Mouse (Mus musculus): ENCODE results near the gene Tnip1. TPM values are rescaled to one million over a fixed set of nuclear protein-coding genes. Genes with fewer than 3 reads are reported as not detected.

The Tnip1 gene
- total and polyA plus RNA-seq, 2 experiments from 2014 or later, result 16.6 to 19.7 TPM

DNA sequence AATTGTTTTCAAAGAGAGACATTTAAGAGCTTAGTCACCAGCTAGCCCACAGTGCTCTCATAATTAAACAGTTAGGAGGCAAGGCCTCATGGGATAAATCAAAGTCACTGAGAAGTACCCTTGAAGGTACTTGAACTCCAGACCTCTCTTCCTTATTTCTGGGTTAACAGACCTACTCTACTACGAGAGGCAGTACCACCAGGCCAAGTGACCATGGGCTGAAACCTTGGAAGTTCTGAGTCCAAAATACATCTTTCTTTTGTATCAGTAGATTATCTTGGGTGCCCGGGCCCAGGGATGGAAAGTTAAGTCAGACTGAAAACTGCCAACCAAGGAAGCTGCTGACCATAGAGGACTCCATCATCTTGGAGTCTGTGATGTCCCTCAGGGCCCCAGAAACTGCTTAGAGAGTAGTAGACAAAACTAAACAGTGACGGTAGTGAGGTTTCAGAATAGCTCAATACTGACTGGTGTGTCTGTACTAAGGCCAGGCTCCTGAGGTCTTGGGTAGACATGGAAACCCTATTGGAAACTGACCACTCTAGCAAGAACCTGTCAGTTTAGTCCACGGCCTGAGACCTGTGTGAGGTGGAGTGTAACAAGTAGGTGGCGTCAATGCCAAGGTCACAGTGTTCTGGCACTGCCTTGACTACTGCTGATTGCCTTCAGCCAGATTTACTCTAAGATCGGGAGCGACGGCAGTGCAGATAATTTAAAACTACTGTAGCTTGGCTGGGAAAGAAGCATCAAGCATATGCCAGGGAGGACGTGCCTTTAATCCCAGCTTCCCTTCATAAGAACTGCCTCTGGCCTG, 50.0 kb downstream of the Tnip1 start:
- Histone ChIP-seq H3K27me3 (ENCODE audit: control insufficient read depth, insufficient read depth, low read length) (no peaks in the 10 kb centered on the region), H3K27ac (ENCODE audit: low read depth) (no peak overlapping the region), H3K9ac (replicated peaks; ENCODE audit: low read depth, low read length) (no peak overlapping the region), H3K9me3 (replicated peaks; ENCODE audit: control insufficient read depth, low read length) (no peaks in the 10 kb centered on the region), H3K4me2 (ENCODE audit: low read depth, low read length) (no peak overlapping the region), H3K4me3 (ENCODE audit: low read depth, low read length) (no peak overlapping the region), H3K4me1 (ENCODE audit: control insufficient read depth, insufficient read depth) (no peaks in the 10 kb centered on the region), H3K36me3 (replicated peaks; ENCODE audit: control insufficient read depth, insufficient read depth, low read length) (peaks cover 92% of the 10 kb centered on the region)
- no peak for ATAC-seq (ENCODE audit: insufficient read depth, low read depth)
- DNase-seq (ENCODE audit: low spot score), result no peak
- no peak for TF ChIP-seq EP300 (IDR thresholded peaks at IDR 0.05; ENCODE audit: low read depth)
- 63% methylated on average over 9 of the region's 9 CpGs for WGBS

DNA sequence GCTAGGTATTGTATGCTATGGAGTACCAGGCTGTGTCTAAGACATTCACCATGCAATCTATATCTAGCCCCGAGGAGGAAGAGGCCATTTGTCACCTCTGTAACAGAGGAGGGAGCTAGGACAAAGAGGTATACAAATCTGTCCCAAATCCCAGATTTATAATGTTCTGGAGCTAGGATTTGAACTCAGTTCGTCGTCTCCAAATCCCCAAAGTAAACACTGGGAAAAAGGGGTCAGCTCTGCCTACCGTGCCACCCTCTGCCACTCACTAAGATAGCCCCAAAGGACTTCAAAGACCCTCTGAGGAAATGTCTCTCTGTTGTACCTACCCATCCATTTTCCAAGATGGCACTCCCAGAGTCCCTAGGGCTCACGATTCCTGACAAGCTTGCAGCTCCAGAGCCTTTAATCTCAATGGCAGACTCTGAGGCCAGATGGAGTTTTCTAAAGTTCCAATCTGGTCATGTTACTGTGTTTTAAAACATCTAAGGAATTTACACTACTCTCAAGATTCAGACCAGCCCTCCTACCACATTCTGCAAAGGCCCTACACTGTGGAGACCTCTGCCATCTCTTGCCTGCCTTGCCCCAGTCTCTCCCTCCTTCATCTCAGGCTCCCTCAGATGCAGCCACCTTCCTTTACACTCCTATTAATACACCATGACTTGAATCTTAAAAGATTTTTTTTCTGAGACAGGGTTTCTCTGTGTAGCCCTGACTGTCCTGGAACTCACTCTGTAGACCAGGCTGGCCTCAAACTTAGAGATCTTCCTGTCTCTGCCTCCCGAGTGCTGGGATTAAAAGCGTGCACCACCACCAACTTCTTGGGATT, 50.8 kb downstream of the Tnip1 start:
- Histone ChIP-seq H3K4me2 (ENCODE audit: low read depth, low read length) (no peak overlapping the region), H3K9ac (replicated peaks; ENCODE audit: low read depth, low read length) (no peak overlapping the region), H3K36me3 (replicated peaks; ENCODE audit: control insufficient read depth, insufficient read depth, low read length) (peaks cover 83% of the 10 kb centered on the region), H3K9me3 (replicated peaks; ENCODE audit: control insufficient read depth, low read length) (no peaks in the 10 kb centered on the region), H3K4me1 (ENCODE audit: control insufficient read depth, insufficient read depth) (no peaks in the 10 kb centered on the region), H3K27me3 (ENCODE audit: control insufficient read depth, insufficient read depth, low read length) (no peaks in the 10 kb centered on the region), H3K27ac (ENCODE audit: low read depth) (no peak overlapping the region), H3K4me3 (ENCODE audit: low read depth, low read length) (no peak overlapping the region)
- DNase-seq (ENCODE audit: low spot score), result no peak
- no peak for ATAC-seq (ENCODE audit: insufficient read depth, low read depth)
- 87% methylated on average over 7 of the region's 7 CpGs for WGBS
- TF ChIP-seq CTCF (IDR thresholded peaks at IDR 0.05; ENCODE audit: low read depth) (no peak), EP300 (IDR thresholded peaks at IDR 0.05; ENCODE audit: low read depth) (no peak)

DNA sequence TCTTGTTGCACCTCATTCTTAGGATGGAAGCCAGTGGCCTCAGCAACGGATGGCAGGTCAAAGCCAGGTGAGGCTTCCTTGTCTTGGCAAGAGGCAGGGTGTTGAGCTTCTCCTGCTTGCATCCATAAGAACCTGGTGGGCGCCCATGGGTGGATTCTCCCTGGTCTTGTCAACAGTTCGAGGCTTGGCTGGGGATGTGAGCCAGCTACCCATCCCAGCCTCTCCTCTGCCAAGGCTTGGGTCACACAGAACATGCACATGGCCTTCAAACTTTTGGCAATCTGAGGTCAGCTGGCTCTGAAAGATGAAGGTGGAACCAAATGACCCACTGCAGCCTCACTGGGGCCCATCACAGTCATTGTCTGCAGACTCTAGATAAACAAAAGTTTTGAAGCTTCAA, 51.5 kb downstream of the Tnip1 start:
- H3K4me2 ChIP-seq (ENCODE audit: low read depth, low read length), result no peak overlapping the region
- H3K4me1 ChIP-seq (ENCODE audit: control insufficient read depth, insufficient read depth), result peaks cover 3% of the 10 kb centered on the region; the same call in 1 of the 2 replicates
- 88% methylated on average over 3 of the region's 3 CpGs for WGBS
- no peaks in the 10 kb centered on the region for H3K9me3 ChIP-seq (replicated peaks; ENCODE audit: control insufficient read depth, low read length)
- H3K9ac ChIP-seq (replicated peaks; ENCODE audit: low read depth, low read length), result no peak overlapping the region
- H3K27me3 ChIP-seq (ENCODE audit: control insufficient read depth, insufficient read depth, low read length), result no peaks in the 10 kb centered on the region
- no peak overlapping the region for H3K4me3 ChIP-seq (ENCODE audit: low read depth, low read length)
- TF ChIP-seq EP300 (IDR thresholded peaks at IDR 0.05; ENCODE audit: low read depth), result no peak
- no peak for TF ChIP-seq CTCF (IDR thresholded peaks at IDR 0.05; ENCODE audit: low read depth)
- ATAC-seq (ENCODE audit: insufficient read depth, low read depth) (no peak), DNase-seq (ENCODE audit: low spot score) (no peak)
- no peak overlapping the region for H3K27ac ChIP-seq (ENCODE audit: low read depth)
- H3K36me3 ChIP-seq (replicated peaks; ENCODE audit: control insufficient read depth, insufficient read depth, low read length), result peaks cover 76% of the 10 kb centered on the region

DNA sequence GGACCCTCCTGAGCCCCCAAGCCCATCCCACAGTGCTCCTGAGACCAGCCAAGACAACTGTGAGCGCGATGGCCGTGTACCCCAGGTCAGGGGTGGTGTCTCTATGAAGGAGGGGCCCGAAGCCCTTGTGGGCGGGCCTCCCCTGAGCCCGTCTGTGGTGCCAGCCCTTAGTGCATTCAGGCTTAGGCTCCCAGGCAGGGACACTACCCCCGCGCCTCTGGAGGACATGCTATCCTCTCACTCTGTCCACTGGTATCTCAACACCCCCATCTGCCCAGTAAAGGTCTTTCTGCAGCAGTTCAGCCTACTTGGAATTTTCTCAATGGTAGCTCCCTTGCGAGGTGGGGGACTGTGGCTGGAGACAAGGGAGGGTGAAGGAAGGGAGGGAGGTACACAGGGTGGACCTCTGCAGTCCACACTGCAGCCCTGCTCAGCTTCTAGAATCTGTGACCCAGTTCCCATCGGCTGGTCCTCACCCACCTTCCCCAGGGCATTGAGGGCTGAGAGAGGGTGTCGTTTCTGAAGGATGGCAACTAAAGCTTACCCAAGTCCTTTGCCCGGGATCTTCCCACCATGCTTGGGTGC, 52.5 kb downstream of the Tnip1 start:
- WGBS, result 83% methylated on average over 12 of the region's 12 CpGs

DNA sequence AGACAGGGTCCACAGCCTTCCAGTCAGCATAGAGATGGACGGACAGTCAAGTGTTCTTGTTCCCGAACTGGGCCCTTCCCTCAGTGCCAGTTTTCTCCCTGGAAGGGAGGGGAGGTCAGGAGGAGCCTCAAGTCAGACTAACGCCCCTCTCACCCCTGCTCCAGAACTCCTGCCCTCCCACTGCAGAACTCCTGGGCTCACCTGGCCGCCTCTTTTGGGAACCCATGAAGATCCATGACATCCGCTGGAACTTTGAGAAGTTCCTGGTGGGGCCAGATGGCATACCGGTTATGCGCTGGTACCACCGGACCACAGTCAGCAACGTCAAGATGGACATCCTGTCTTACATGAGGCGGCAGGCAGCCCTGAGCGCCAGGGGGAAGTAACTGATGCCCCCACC, 53.4 kb downstream of the Tnip1 start:
- no peaks in the 10 kb centered on the region for H3K27me3 ChIP-seq (ENCODE audit: control insufficient read depth, insufficient read depth, low read length)
- WGBS, result 86% methylated on average over 11 of the region's 11 CpGs
- no peak overlapping the region for H3K27ac ChIP-seq (ENCODE audit: low read depth)
- no peak overlapping the region for H3K4me3 ChIP-seq (ENCODE audit: low read depth, low read length)
- no peak overlapping the region for H3K4me2 ChIP-seq (ENCODE audit: low read depth, low read length)
- H3K4me1 ChIP-seq (ENCODE audit: control insufficient read depth, insufficient read depth), result peaks cover 9% of the 10 kb centered on the region
- ATAC-seq (ENCODE audit: insufficient read depth, low read depth) (no peak), DNase-seq (ENCODE audit: low spot score) (no peak)
- peaks cover 57% of the 10 kb centered on the region for H3K36me3 ChIP-seq (replicated peaks; ENCODE audit: control insufficient read depth, insufficient read depth, low read length)
- H3K9ac ChIP-seq (replicated peaks; ENCODE audit: low read depth, low read length), result no peak overlapping the region
- TF ChIP-seq CTCF (IDR thresholded peaks at IDR 0.05; ENCODE audit: low read depth), result no peak
- no peak for TF ChIP-seq EP300 (IDR thresholded peaks at IDR 0.05; ENCODE audit: low read depth)
- no peaks in the 10 kb centered on the region for H3K9me3 ChIP-seq (replicated peaks; ENCODE audit: control insufficient read depth, low read length)

More for the DNA sequence above, 52.5 kb downstream of the Tnip1 start:
- no peak overlapping the region for H3K4me2 ChIP-seq (ENCODE audit: low read depth, low read length)
- no peak overlapping the region for H3K27ac ChIP-seq (ENCODE audit: low read depth)
- H3K4me3 ChIP-seq (ENCODE audit: low read depth, low read length), result no peak overlapping the region
- TF ChIP-seq EP300 (IDR thresholded peaks at IDR 0.05; ENCODE audit: low read depth) (no peak), CTCF (IDR thresholded peaks at IDR 0.05; ENCODE audit: low read depth) (no peak)
- ATAC-seq (ENCODE audit: insufficient read depth, low read depth) (no peak), DNase-seq (ENCODE audit: low spot score) (no peak)
- H3K9me3 ChIP-seq (replicated peaks; ENCODE audit: control insufficient read depth, low read length), result no peaks in the 10 kb centered on the region
- H3K9ac ChIP-seq (replicated peaks; ENCODE audit: low read depth, low read length), result no peak overlapping the region
- H3K36me3 ChIP-seq (replicated peaks; ENCODE audit: control insufficient read depth, insufficient read depth, low read length), result peaks cover 66% of the 10 kb centered on the region
- H3K4me1 ChIP-seq (ENCODE audit: control insufficient read depth, insufficient read depth), result peaks cover 9% of the 10 kb centered on the region
- H3K27me3 ChIP-seq (ENCODE audit: control insufficient read depth, insufficient read depth, low read length), result no peaks in the 10 kb centered on the region
